Mouse (Mus musculus) C2C12 (cell line): ENCODE measurements around the gene Sel1l3. TPM values are rescaled to one million over a fixed set of nuclear protein-coding genes. Genes with fewer than 3 reads are reported as not detected.

Source experiments
- H3K27me3 ChIP-seq: one replicate; pipeline ENCODE4 v1.6.1; 2011; ENCODE audit not compliant: control insufficient read depth, insufficient read depth, insufficient read length
- H3K36me3 ChIP-seq: one replicate; pipeline ENCODE4 v1.6.1; 2011; ENCODE audit not compliant: control insufficient read depth, insufficient read depth
- H3K4me3 ChIP-seq: one replicate; pipeline ENCODE4 v1.5.1; 2011; ENCODE audit warnings: mild to moderate bottlenecking, control low read depth; ENCODE audit not compliant: poor library complexity, insufficient read depth, severe bottlenecking
- H3K79me2 ChIP-seq: one replicate; pipeline ENCODE4 v1.6.1; 2011; ENCODE audit not compliant: control insufficient read depth, insufficient read depth
- H3K79me3 ChIP-seq: one replicate; pipeline ENCODE4 v1.6.1; 2011; ENCODE audit warnings: low read depth, control low read depth
- H3ac ChIP-seq: one replicate; pipeline ENCODE3; 2011; ENCODE audit warnings: low read depth; ENCODE audit not compliant: control insufficient read depth, insufficient read length
- CEBPB ChIP-seq: IDR thresholded peaks from one replicate; pipeline ENCODE4 v1.6.1; 2011; ENCODE audit warnings: low read depth, mild to moderate bottlenecking, control low read depth, moderate library complexity
- CTCF ChIP-seq: IDR thresholded peaks from one replicate; pipeline ENCODE4 v1.5.1; 2011; ENCODE audit not compliant: control insufficient read depth, insufficient read depth, insufficient read length
- FOSL1 ChIP-seq: IDR thresholded peaks from one replicate; pipeline ENCODE4 v1.8.0; 2011; ENCODE audit warnings: mild to moderate bottlenecking, low read length; ENCODE audit not compliant: poor library complexity, insufficient read depth, severe bottlenecking
- MAX ChIP-seq: IDR thresholded peaks from one replicate; pipeline ENCODE4 v1.6.1; 2011; ENCODE audit warnings: mild to moderate bottlenecking, control low read depth
- MYOD1 ChIP-seq: IDR thresholded peaks from one replicate; pipeline ENCODE4 v1.6.1; 2011; ENCODE audit warnings: low read depth; ENCODE audit not compliant: control insufficient read depth, insufficient read length
- MYOG ChIP-seq: IDR thresholded peaks from one replicate; pipeline ENCODE4 v1.6.1; 2011; ENCODE audit not compliant: control insufficient read depth, insufficient read length; ENCODE audit errors: extremely low read depth
- USF1 ChIP-seq: IDR thresholded peaks from one replicate; pipeline ENCODE4 v1.6.1; 2011; ENCODE audit warnings: low read depth, mild to moderate bottlenecking, control low read depth, moderate library complexity
- polyA plus RNA-seq: library from polyadenylated mRNA; unstranded; fragments of >200 nt; fragmentation: generic; extraction: Trizol; gene quantifications from one replicate; pipeline ENCODE4 v1.2.1, GENCODE M21; 2012; ENCODE audit warnings: missing spikeins

Gene Sel1l3
- polyA plus RNA-seq, 1 experiment, result not detected

GRCm38 (mm10) chr5:53202748-53203147 is 11.0 kb downstream of the Sel1l3 start:
- Histone ChIP-seq H3ac (no peak overlapping the region), H3K27me3 (peaks cover 55% of the 10 kb centered on the region), H3K79me3 (no peaks in the 10 kb centered on the region), H3K4me3 (no peak overlapping the region), H3K36me3 (no peaks in the 10 kb centered on the region), H3K79me2 (no peaks in the 10 kb centered on the region)
- TF ChIP-seq MAX (no peak), FOSL1 (no peak)

- no peaks in the 10 kb centered on the region for H3K79me3 ChIP-seq
- no peak for TF ChIP-seq CTCF
- no peak overlapping the region for H3K4me3 ChIP-seq
- no peak overlapping the region for H3ac ChIP-seq
- H3K27me3 ChIP-seq, result peaks cover 45% of the 10 kb centered on the region
- H3K36me3 ChIP-seq, result no peaks in the 10 kb centered on the region
- no peaks in the 10 kb centered on the region for H3K79me2 ChIP-seq
Measured at GRCm38 (mm10) chr5:53200825-53201224, 12.9 kb downstream of the Sel1l3 start.

GRCm38 (mm10) chr5:53198408-53198807 is 15.3 kb downstream of the Sel1l3 start:
- no peaks in the 10 kb centered on the region for H3K79me3 ChIP-seq
- H3ac ChIP-seq, result no peak overlapping the region
- peaks cover 41% of the 10 kb centered on the region for H3K27me3 ChIP-seq
- TF ChIP-seq MAX, result no peak
- TF ChIP-seq FOSL1, result no peak
- no peak for TF ChIP-seq CEBPB
- no peak for TF ChIP-seq USF1
- TF ChIP-seq MYOD1, result no peak
- no peak for TF ChIP-seq MYOG
- TF ChIP-seq CTCF, result no peak
- H3K79me2 ChIP-seq, result no peaks in the 10 kb centered on the region
- no peaks in the 10 kb centered on the region for H3K36me3 ChIP-seq
- no peak overlapping the region for H3K4me3 ChIP-seq

GRCm38 (mm10) chr5:53196387-53197088 is 17.2 kb downstream of the Sel1l3 start:
- no peak overlapping the region for H3K4me3 ChIP-seq
- no peaks in the 10 kb centered on the region for H3K36me3 ChIP-seq
- TF ChIP-seq CEBPB (no peak), CTCF (no peak), FOSL1 (no peak), MYOD1 (no peak), USF1 (no peak), MAX (no peak), MYOG (no peak)
- H3K79me3 ChIP-seq, result no peaks in the 10 kb centered on the region
- peaks cover 29% of the 10 kb centered on the region for H3K27me3 ChIP-seq
- no peaks in the 10 kb centered on the region for H3K79me2 ChIP-seq
- no peak overlapping the region for H3ac ChIP-seq

- TF ChIP-seq MAX (no peak), FOSL1 (no peak), CEBPB (no peak), CTCF (no peak), MYOG (no peak), MYOD1 (no peak), USF1 (no peak)
- Histone ChIP-seq H3K79me3 (no peaks in the 10 kb centered on the region), H3K4me3 (no peak overlapping the region), H3K36me3 (no peaks in the 10 kb centered on the region), H3K79me2 (no peaks in the 10 kb centered on the region), H3K27me3 (peaks cover 23% of the 10 kb centered on the region), H3ac (no peak overlapping the region)
Measured at GRCm38 (mm10) chr5:53194841-53195240, 18.9 kb downstream of the Sel1l3 start.

- TF ChIP-seq CEBPB, result no peak
- no peak for TF ChIP-seq USF1
- no peak for TF ChIP-seq CTCF
- TF ChIP-seq FOSL1, result no peak
- TF ChIP-seq MAX, result no peak
- no peak for TF ChIP-seq MYOG
- no peak for TF ChIP-seq MYOD1
- Histone ChIP-seq H3K79me3 (no peaks in the 10 kb centered on the region), H3ac (no peak overlapping the region), H3K79me2 (no peaks in the 10 kb centered on the region), H3K36me3 (no peaks in the 10 kb centered on the region), H3K27me3 (peaks cover 19% of the 10 kb centered on the region), H3K4me3 (no peak overlapping the region)
Measured at GRCm38 (mm10) chr5:53194421-53194820, 19.3 kb downstream of the Sel1l3 start.
